Mouse (Mus musculus): ENCODE measurements around the gene Abca15.
"Not testable (repeated sequence)": the region's sequence is repeated elsewhere in the genome, so short reads cannot be mapped to it uniquely, and the experiment has no call there.

The Abca15 gene

DNA sequence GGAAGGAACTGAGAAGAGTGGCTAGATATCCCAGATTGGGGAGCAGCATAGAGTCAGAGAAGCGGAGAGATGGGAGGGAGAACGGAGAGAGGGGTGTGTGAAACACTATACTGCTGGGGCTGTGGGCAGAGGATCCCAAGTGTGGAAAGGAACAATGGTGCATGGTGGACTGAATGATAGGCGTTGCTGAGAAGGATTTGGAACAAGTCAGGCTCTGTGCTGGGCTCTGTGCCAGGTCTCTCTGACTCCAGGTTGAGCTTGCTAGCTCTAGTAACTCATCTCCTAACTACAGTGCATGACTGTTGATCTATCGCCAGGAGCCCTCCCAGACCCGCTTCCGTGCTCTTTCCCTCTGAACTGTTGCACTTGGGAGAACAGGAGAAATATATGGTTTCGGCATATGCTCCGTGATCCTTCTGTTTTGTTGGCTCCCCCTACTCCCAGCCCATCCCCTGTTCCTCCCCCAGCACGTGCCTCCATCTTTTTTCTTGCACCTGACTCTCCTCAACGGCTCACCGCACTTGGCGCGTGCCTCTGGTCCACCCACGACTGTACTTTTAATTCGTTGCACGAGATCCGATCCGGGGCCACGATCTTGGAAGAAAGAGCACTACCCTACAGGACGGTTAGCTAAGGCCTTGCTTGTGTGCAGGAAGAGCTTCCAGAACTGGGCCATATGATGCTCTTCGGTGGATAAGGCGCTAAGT, at the start of gene Abca15:
Abca15 (plus strand) TSS at position 584 of the 707 bp plus-strand sequence.
- DNase-seq, result peak; percentile 30

DNA sequence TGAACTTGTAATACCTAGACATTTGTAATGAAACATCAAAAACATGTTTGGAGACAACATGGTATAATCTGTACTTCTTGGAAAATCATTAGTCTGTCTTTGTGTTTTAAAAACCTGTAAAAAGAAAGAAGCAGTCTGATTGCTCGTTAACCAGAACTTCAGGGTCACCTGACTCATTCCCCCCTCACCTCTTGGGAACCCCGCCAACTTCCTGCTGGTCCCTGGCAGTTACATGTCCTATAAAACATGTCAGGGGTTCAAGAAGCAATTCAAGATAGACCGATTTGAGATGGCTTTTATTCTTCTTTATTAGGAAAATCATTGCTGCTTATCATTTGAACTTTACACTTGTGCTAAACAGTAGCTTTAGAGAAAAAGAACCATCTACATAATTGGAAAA, 43.2 kb upstream of the Abca15 start:
- no peak for DNase-seq

DNA sequence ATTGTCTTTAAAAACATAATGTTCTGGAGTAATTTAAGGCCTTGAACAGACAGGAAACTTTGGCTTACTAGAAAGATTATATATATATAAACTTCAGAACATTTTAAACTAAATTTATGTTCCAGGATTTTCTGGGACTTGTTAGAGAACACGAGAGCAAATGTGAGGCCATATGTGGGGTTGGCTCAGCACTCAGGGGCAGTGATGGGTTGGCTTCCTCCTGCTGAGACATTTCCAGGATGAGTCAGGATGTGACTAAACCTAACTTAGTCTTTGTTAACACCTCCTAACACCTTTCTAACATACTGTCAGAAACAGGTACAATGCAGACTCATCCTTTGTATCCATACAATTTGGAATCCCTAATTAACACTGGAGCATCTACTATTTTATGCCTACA, 12.4 kb upstream of the Abca15 start:
- no peak for DNase-seq

DNA sequence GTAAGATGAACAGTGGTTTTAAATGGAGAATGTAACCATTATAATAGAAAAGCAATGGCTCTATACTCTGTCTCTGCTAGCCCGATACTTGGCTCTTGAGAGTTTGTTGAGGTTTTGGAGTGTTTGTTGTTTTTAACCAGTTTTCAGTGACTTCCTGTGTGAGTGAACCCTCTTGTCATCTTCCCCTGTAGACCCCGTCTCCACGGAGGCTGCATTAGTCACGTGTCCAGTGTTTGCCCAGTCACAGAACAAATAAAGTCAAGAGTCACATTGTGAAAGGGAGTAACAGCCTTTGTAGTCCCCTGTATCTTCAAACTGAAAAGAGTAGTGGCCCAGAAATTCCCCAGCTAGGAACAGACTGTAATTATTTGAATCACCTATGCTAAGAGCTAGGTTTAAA, 5.5 kb upstream of the Abca15 start:
- no peak for DNase-seq

DNA sequence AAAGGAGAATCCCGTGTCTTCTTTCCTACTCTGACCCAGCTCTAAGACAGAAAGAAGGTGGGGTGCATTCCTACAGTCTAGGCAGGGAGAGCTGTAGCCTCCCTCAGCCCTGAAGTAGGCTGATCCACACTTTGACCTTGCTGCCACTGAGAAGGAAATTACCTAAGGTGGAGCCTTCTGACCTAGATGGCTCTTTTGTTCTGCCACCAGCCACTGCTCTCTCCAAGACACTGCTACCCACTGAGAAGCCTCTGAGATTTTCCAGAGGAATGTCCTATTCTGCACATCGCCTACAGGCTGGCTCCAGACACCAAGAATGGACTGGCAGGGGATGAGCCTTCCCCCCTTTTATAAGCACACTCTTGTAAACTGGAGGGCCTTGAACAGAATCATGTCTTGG, 2.6 kb upstream of the Abca15 start:
- not testable (repeated sequence) for DNase-seq

DNA sequence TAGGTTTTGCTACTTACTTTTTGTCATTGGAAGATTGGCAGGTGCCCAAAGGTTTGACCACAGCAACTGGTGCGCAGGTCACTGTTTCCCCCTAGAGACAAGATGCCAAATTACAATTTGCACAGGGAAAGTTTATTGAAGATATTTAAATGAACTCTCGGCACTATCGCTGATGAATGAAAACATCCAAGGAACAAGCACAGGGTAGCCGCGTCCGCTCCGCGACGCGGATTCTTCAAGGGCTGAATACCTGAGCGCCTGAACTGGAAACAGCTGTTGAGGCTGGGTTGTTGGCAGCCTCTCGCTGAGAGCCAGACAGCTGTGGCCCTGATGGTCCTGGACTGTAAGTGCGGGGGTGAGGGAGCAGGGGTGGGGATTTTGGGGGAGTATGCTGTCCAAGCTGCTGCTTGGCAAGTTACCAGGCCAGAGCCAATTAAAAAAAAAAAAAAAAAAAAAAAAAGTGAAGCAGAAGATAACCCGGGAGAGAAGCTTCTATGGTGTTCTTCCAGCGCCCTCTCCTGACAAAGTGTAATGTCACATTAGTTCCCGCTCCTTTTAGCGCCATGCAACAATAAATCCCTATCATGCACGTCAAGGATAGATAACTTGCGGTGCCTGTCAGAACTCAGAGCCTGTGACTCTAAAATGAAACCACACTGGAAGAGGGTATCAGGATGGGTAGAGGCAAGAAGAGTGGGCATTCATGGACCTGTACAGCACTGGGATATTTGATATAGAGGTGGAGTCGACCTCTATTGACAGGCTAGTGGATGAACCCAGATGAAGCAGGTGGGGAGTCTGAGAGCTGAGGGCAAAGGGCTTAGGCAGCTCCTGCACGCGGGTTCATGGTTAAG, 1.0 kb upstream of the Abca15 start:
- peak; percentile 40 for DNase-seq

DNA sequence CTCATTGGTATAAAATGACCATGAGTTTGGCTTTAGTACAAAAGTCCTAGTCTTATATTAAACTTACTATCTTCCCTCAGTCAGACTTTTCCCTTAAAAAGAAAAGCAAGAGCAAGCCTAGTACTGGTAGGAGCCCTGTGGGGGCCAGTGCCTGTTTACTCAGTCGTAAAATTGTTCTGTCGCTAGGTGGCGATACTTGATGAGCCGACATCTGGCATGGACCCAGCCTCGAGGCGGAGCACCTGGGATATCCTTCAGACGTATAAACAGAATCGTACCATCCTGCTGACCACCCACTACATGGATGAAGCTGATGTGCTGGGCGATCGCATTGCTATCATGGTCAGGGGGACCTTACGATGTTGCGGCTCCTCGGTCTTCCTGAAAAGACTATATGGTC, 32.7 kb downstream of the Abca15 start:
- DNase-seq, result no peak

DNA sequence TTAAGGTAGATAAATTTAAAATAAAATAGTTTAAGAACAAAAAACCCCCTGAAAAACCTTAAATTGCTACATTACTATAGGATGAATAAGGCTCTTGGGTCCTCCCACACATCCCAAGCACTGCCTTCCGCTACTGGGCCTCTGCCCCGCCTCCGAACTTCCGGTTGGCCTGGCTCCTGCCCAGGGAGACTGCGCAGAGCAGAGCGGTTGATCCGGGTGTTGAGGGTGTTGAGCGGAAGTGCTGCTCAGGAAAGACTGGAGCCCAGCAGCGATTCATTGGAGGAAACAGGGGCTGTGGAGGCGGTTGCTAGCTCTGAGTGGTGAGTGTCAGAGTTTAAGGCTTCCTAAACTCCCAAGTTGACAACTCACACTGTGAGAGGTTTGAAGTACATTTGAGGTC, 81.0 kb downstream of the Abca15 start, which contains the start of gene Abca16:
Abca16 (plus strand) TSS at position 201 of the 400 bp plus-strand sequence.
- no peak for DNase-seq

DNA sequence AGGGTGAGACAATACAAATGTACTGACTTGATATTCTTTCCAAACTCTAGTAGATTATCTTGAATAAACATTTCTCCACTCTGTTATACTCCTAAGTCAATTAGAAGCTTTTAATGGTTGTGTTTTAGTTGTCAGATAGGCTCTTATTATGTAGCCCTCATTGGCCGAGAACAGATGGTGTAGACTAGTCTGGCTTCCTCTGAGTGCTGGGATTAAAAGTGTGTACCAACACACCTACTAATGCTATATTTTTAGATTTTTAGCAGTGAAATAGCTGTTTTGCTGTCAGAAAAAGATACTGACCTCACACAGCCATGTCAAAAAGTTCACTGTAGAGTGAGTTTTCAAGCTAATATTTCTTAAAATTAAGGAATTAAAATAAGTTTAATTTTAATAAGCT, 83.9 kb downstream of the Abca15 start:
- no peak for DNase-seq

DNA sequence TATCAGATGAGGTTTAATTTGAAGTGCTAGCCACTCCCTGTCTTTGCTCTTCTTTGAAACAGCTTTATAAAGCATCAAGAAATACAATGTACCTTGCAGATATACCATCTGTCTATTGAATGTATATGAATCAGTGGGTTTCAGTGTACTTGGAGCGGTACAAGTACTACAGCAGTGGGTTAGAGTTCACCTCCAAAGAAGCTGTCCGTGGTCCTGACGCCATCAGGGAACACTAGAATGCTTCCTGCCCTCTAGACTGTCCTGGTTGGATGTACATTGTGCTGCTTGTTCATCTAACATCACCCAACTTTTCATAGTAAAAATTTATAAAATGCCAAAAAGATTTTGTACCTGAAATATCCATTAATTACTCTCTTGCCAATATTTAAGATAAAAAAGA, 98.2 kb downstream of the Abca15 start:
- no peak for DNase-seq

DNA sequence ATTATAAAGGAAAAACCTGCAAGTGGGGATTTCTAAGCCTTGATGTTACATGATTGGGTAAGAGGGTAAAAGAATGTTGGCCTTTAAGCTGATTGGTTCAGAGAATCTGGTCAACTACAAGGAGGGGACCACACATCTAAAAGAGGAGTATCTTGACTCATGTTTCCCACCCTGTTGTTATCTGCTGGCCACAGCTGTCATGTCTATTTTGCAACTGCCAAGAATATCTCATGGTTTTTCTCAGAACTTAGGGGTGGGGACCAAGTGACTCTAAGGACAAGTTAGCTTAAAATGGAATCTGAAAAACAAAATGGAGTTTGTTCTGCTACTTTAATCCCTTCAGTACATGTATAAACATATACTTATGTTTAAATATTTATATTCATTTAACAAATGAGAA, 103.0 kb downstream of the Abca15 start:
- no peak for DNase-seq

Measured in right cerebral cortex, postnatal 14 days (tissue).